Mouse (Mus musculus) MEL (cell line): ENCODE results near the gene Sall1.

Experiments
- CTCF ChIP-seq, 3 experiments: IDR thresholded peaks in 2 of 3; conservative IDR thresholded peaks in 1 of 3; 2 replicates each; pipeline ENCODE4 v1.5.1; 2011 to 2012; ENCODE audit warnings: low read length in 3 of 3, low read depth in 2 of 3, mild to moderate bottlenecking in 2 of 3, improper control_type of control experiment in 1 of 3, inconsistent platforms in 1 of 3, mixed read lengths in 1 of 3, moderate library complexity in 1 of 3; ENCODE audit not compliant: control insufficient read depth in 1 of 3, insufficient read depth in 1 of 3, poor library complexity in 1 of 3, severe bottlenecking in 1 of 3
- E2F4 ChIP-seq: IDR thresholded peaks from 2 replicates; pipeline ENCODE4 v1.6.1; 2011; ENCODE audit warnings: low read depth, low read length, improper control_type of control experiment, borderline replicate concordance
- EP300 ChIP-seq, 2 experiments: IDR thresholded peaks; 2 replicates each; pipeline ENCODE4 v1.6.1; 2011; ENCODE audit warnings: improper control_type of control experiment in 2 of 2, low read length in 2 of 2, low read depth in 1 of 2, mild to moderate bottlenecking in 1 of 2
- GABPA ChIP-seq: IDR thresholded peaks from 2 replicates; pipeline ENCODE4 v1.6.1; 2012; ENCODE audit warnings: low read depth, mild to moderate bottlenecking, inconsistent platforms, low read length, improper control_type of control experiment, moderate library complexity
- MAX ChIP-seq: IDR thresholded peaks from 2 replicates; pipeline ENCODE4 v1.6.1; 2011; ENCODE audit warnings: low read length, improper control_type of control experiment
- NELFE ChIP-seq: IDR thresholded peaks from 2 replicates; pipeline ENCODE4 v1.6.1; 2011; ENCODE audit warnings: low read depth, low read length, improper control_type of control experiment
- POLR2A ChIP-seq, 2 experiments: IDR thresholded peaks; 2 replicates each; pipeline ENCODE4 v1.6.1; 2011 to 2012; ENCODE audit warnings: low read length in 2 of 2, mild to moderate bottlenecking in 2 of 2, control low read depth in 1 of 2, improper control_type of control experiment in 1 of 2, low read depth in 1 of 2, moderate library complexity in 1 of 2; ENCODE audit not compliant: control insufficient read depth in 1 of 2, insufficient read depth in 1 of 2, poor library complexity in 1 of 2
- POLR2AphosphoS2 ChIP-seq: IDR thresholded peaks from 2 replicates; pipeline ENCODE4 v1.6.1; 2011; ENCODE audit warnings: low read length, improper control_type of control experiment
- POLR2AphosphoS5 ChIP-seq: IDR thresholded peaks from 2 replicates; pipeline ENCODE4 v1.6.1; 2012; ENCODE audit warnings: low read depth, borderline replicate concordance, mild to moderate bottlenecking, inconsistent platforms, low read length, moderate library complexity, mixed read lengths
- RAD21 ChIP-seq: IDR thresholded peaks from 2 replicates; pipeline ENCODE4 v1.6.1; 2011; ENCODE audit warnings: mild to moderate bottlenecking, low read depth, low read length, improper control_type of control experiment
- TBP ChIP-seq: IDR thresholded peaks from 2 replicates; pipeline ENCODE4 v1.8.0; 2011; ENCODE audit warnings: low read depth, low read length, improper control_type of control experiment
- UBTF ChIP-seq: IDR thresholded peaks from 2 replicates; pipeline ENCODE4 v1.6.1; 2012; ENCODE audit warnings: low read depth, mild to moderate bottlenecking, inconsistent platforms, low read length, improper control_type of control experiment, moderate library complexity, borderline replicate concordance; ENCODE audit not compliant: insufficient read depth
- USF1 ChIP-seq: IDR thresholded peaks from 2 replicates; pipeline ENCODE4 v1.6.1; 2014; ENCODE audit warnings: low read depth, mild to moderate bottlenecking, inconsistent platforms, low read length, improper control_type of control experiment, moderate library complexity
- ZC3H11A ChIP-seq: IDR thresholded peaks from 2 replicates; pipeline ENCODE4 v1.6.1; 2012; ENCODE audit warnings: low read depth, mild to moderate bottlenecking, inconsistent platforms, low read length, improper control_type of control experiment

GRCm38 (mm10) chr8:89072968-89073382 is 29.0 kb upstream of the Sall1 start:
- TF ChIP-seq GABPA = no peak
- TF ChIP-seq CTCF (IDR thresholded peaks at IDR 0.05 in 2 of 3, conservative IDR thresholded peaks at IDR 0.05 in 1 of 3; ENCODE audit: control insufficient read depth in 1 of 3, insufficient read depth in 1 of 3, low read depth in 2 of 3, low read length in 3 of 3, poor library complexity in 1 of 3, severe bottlenecking in 1 of 3) = no peak
- TF ChIP-seq E2F4 = no peak
- TF ChIP-seq ZC3H11A = no peak
- TF ChIP-seq POLR2A (IDR thresholded peaks at IDR 0.05; ENCODE audit: control insufficient read depth in 1 of 2, insufficient read depth in 1 of 2, low read depth in 1 of 2, low read length in 2 of 2, poor library complexity in 1 of 2) = no peak
- TF ChIP-seq NELFE = no peak
- TF ChIP-seq EP300 (IDR thresholded peaks at IDR 0.05; ENCODE audit: low read depth in 1 of 2, low read length in 2 of 2) = no peak
- no peak for TF ChIP-seq POLR2AphosphoS2
- TF ChIP-seq RAD21 = no peak
- no peak for TF ChIP-seq TBP
- no peak for TF ChIP-seq USF1
- no peak for TF ChIP-seq POLR2AphosphoS5
- TF ChIP-seq UBTF = no peak
- TF ChIP-seq MAX = no peak
